Comparison of ENCODE assay signal across 19 mouse cellular contexts in the genomic region with DNA sequence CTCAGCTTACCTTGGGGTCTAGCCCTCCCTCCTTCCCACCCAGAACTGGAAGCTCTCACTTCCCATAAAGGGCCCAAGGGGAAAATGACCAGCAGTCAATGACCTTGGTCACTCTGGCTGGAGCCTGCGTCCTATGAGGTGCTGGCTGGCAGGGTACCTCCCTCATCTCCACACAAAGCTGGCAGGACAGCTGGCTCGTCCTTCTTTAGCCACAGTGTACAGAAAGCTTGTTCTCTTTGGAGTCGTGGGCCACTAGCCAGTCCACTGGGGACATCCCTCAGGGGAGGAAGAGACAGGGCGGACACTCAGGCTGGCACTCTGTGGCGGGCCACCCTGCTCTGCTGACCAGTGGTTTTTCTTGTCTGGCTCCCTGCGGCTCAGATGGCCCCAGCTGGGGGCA.
DNase-seq lines count a peak whose midpoint lies in the region; ATAC-seq lines count a peak whose summit lies in the region.
"Had no signal": no experiment of that assay in that cellular context is flagged by ENCODE, and none has a peak within 500 bp of the region (broad histone marks: within the 10 kb centered on the region; RNA-seq: fewer than 3 reads in every experiment).

No protein-coding gene starts in this region.

- ATAC-seq in kidney, embryonic 16.5 days (ENCODE audit: low FRiP score, low TSS enrichment): no peak
- ATAC-seq: forebrain, postnatal 0 days had no signal

- no peak overlapping the region for H3K4me2 ChIP-seq in kidney, embryonic 16.5 days (replicated peaks; ENCODE audit: low read depth, low read length)
- H3K4me2 ChIP-seq: embryonic facial prominence, embryonic 13.5 days; heart, embryonic 15.5 days; hindbrain, embryonic 13.5 days; intestine, embryonic 15.5 days; limb, embryonic 13.5 days had no signal

- intact Hi-C loops in heart, postnatal 10 days (cut with DNase I): no loop called here

- no peaks in the 10 kb centered on the region for H3K9me3 ChIP-seq in kidney, embryonic 16.5 days (ENCODE audit: low read length)
- H3K9me3 ChIP-seq: embryonic facial prominence, embryonic 13.5 days; heart, embryonic 15.5 days; hindbrain, embryonic 13.5 days; intestine, embryonic 15.5 days; limb, embryonic 13.5 days had no signal

- H3K4me3 ChIP-seq in kidney, embryonic 16.5 days (ENCODE audit: low read length): no peak overlapping the region
- H3K4me3 ChIP-seq: embryonic facial prominence, embryonic 13.5 days; heart, embryonic 15.5 days; hindbrain, embryonic 13.5 days; intestine, embryonic 15.5 days; limb, embryonic 13.5 days had no signal

- H3K36me3 ChIP-seq in kidney, embryonic 16.5 days (ENCODE audit: insufficient read depth, low read length): no peaks in the 10 kb centered on the region
- H3K36me3 ChIP-seq: embryonic facial prominence, embryonic 13.5 days; heart, embryonic 15.5 days; hindbrain, embryonic 13.5 days; intestine, embryonic 15.5 days; limb, embryonic 13.5 days had no signal

- H3K4me1 ChIP-seq in kidney, embryonic 16.5 days (ENCODE audit: insufficient read depth, low read length): peaks cover 14% of the 10 kb centered on the region; the same call in 1 of the 2 replicates
- H3K4me1 ChIP-seq: heart, embryonic 15.5 days; intestine, embryonic 15.5 days had no signal

- H3K27ac ChIP-seq in kidney, embryonic 16.5 days (ENCODE audit: low read length): no peak overlapping the region
- H3K27ac ChIP-seq: embryonic facial prominence, embryonic 13.5 days; heart, embryonic 15.5 days; hindbrain, embryonic 13.5 days; intestine, embryonic 15.5 days; limb, embryonic 13.5 days had no signal

- 62% methylated on average over 6 of the region's 6 CpGs for WGBS in kidney, embryonic 16.5 days

- H3K9ac ChIP-seq in kidney, embryonic 16.5 days (replicated peaks; ENCODE audit: low read length): no peak overlapping the region
- H3K9ac ChIP-seq: embryonic facial prominence, embryonic 13.5 days; forebrain, postnatal 0 days; heart, embryonic 15.5 days; hindbrain, embryonic 13.5 days; intestine, embryonic 15.5 days; limb, embryonic 13.5 days had no signal

- DNase-seq in adrenal gland, adult (ENCODE audit: inconsistent age in 2 of 2, low spot score in 1 of 2): peak; percentile 53 to 68
- no peak for DNase-seq in adrenal gland, adult 8-10 months
- DNase-seq in heart, adult 11 months: peak; percentile 95
- DNase-seq in heart, postnatal 10 days: no peak
- DNase-seq in kidney, adult 11 months: peak; percentile 43
- peak; percentile 36 to 46 for DNase-seq in adrenal gland, postnatal 36 days
- no peak for DNase-seq in layer of hippocampus, postnatal 36 days
- DNase-seq: cerebellum, postnatal 10 days; forebrain, postnatal 0 days; layer of hippocampus, adult 9-11 months; lung, adult 18-20 months; lung, postnatal 14 days; midbrain, embryonic 14.5 days had no signal

- no peaks in the 10 kb centered on the region for H3K27me3 ChIP-seq in kidney, embryonic 16.5 days (ENCODE audit: insufficient read depth, low read length)
- H3K27me3 ChIP-seq: embryonic facial prominence, embryonic 13.5 days; heart, embryonic 15.5 days; hindbrain, embryonic 13.5 days; intestine, embryonic 15.5 days; limb, embryonic 13.5 days had no signal

Comparison
In these comparisons a context has a peak if more than half of its experiments do, and no peak if none do; other contexts are left out.
1. DNase-seq: peak in adrenal gland, adult (2 of 2), heart, adult 11 months (single experiment), kidney, adult 11 months (single experiment) and adrenal gland, postnatal 36 days (2 of 2); none in adrenal gland, adult 8-10 months (single experiment), heart, postnatal 10 days (0 of 2) and layer of hippocampus, postnatal 36 days (0 of 2).